Mouse (Mus musculus) embryonic fibroblast, embryonic 13.5 days (primary cell): ENCODE results near the gene Rex1bd. TPM values are rescaled to one million over a fixed set of nuclear protein-coding genes. Genes with fewer than 3 reads are reported as not detected.
A peak's percentile ranks its signal among the peaks of the same experiment; 100 is the strongest.

Experiments used
- H3K27ac ChIP-seq: 2 replicates; pipeline ENCODE4 v1.5.1; 2012; ENCODE audit warnings: low read length, control low read depth, inconsistent platforms; ENCODE audit not compliant: insufficient read depth
- H3K4me1 ChIP-seq: 2 replicates; pipeline ENCODE4 v1.6.1; 2011; ENCODE audit warnings: low read length; ENCODE audit not compliant: control insufficient read depth, insufficient read depth
- H3K4me3 ChIP-seq: 2 replicates; pipeline ENCODE4 v1.5.1; 2011; ENCODE audit warnings: mild to moderate bottlenecking, control low read depth, low read length; ENCODE audit not compliant: insufficient read depth
- CTCF ChIP-seq: IDR thresholded peaks from 2 replicates; pipeline ENCODE4 v1.5.1; 2011; ENCODE audit warnings: mild to moderate bottlenecking, control low read depth, low read length, moderate library complexity, borderline replicate concordance; ENCODE audit not compliant: insufficient read depth
- POLR2A ChIP-seq: IDR thresholded peaks from 2 replicates; pipeline ENCODE4 v1.6.1; 2011; ENCODE audit warnings: low read depth, mild to moderate bottlenecking, control low read depth, low read length, moderate library complexity
- polyA plus RNA-seq: library from polyadenylated mRNA; stranded (reverse); fragments of >200 nt; gene quantifications from 2 replicates; pipeline ENCODE4 v1.2.4, GENCODE M21; 2011; ENCODE audit warnings: low read depth; ENCODE audit not compliant: missing spikeins, insufficient read length

The Rex1bd gene
- polyA plus RNA-seq, 1 experiment, result 46.6 TPM

GRCm38 (mm10) chr8:70504851-70505250, 1.7 kb downstream of the Rex1bd start:
- peaks cover 8% of the 10 kb centered on the region; the same call in 1 of the 2 replicates for H3K4me1 ChIP-seq
- peak overlapping the region; percentile 45 for H3K27ac ChIP-seq
- H3K4me3 ChIP-seq, result no peak overlapping the region
- TF ChIP-seq CTCF, result peak; percentile 57; the same call in 1 of the 2 replicates
- TF ChIP-seq POLR2A, result no peak

GRCm38 (mm10) chr8:70504291-70504716, 2.2 kb downstream of the Rex1bd start:
- Histone ChIP-seq H3K27ac (peak overlapping the region; percentile 45), H3K4me3 (no peak overlapping the region), H3K4me1 (peaks cover 8% of the 10 kb centered on the region; the same call in 1 of the 2 replicates)
- TF ChIP-seq POLR2A, result no peak
- TF ChIP-seq CTCF, result no peak

- Histone ChIP-seq H3K4me1 (peaks cover 8% of the 10 kb centered on the region; the same call in 1 of the 2 replicates), H3K27ac (peak overlapping the region; percentile 41; the same call in 1 of the 2 replicates), H3K4me3 (no peak overlapping the region)
- TF ChIP-seq CTCF (peak; percentile 57), POLR2A (no peak)
These were observed 3.3 kb downstream of the Rex1bd start for GRCm38 (mm10) chr8:70503062-70503750.

GRCm38 (mm10) chr8:70502540-70502939, 4.0 kb downstream of the Rex1bd start:
- H3K27ac ChIP-seq, result no peak overlapping the region
- H3K4me1 ChIP-seq, result peaks cover 8% of the 10 kb centered on the region; the same call in 1 of the 2 replicates
- H3K4me3 ChIP-seq, result no peak overlapping the region
- TF ChIP-seq POLR2A, result no peak
- no peak for TF ChIP-seq CTCF

- no peak overlapping the region for H3K27ac ChIP-seq
- H3K4me3 ChIP-seq, result no peak overlapping the region
- H3K4me1 ChIP-seq, result peaks cover 8% of the 10 kb centered on the region; the same call in 1 of the 2 replicates
- TF ChIP-seq POLR2A, result no peak
- TF ChIP-seq CTCF, result no peak
These were observed 4.6 kb downstream of the Rex1bd start for GRCm38 (mm10) chr8:70501820-70502529.

GRCm38 (mm10) chr8:70500386-70501301, 5.9 kb downstream of the Rex1bd start:
- Histone ChIP-seq H3K4me1 (peaks cover 8% of the 10 kb centered on the region; the same call in 1 of the 2 replicates), H3K4me3 (no peak overlapping the region), H3K27ac (no peak overlapping the region)
- no peak for TF ChIP-seq POLR2A
- no peak for TF ChIP-seq CTCF

GRCm38 (mm10) chr8:70495771-70496062, 10.8 kb downstream of the Rex1bd start:
- Histone ChIP-seq H3K4me1 (no peaks in the 10 kb centered on the region), H3K27ac (0 out of 2 replicates have a peak overlapping the region, but pooled peaks have one; percentile 35), H3K4me3 (no peak overlapping the region)
- no peak for TF ChIP-seq CTCF
- 0 out of 2 replicates have a peak, but pooled peaks have one; percentile 26 for TF ChIP-seq POLR2A

GRCm38 (mm10) chr8:70495001-70495770, 11.4 kb downstream of the Rex1bd start:
- H3K4me1 ChIP-seq, result no peaks in the 10 kb centered on the region
- H3K27ac ChIP-seq, result peak overlapping the region; percentile 75
- TF ChIP-seq CTCF, result no peak
- 0 out of 2 replicates have a peak, but pooled peaks have one; percentile 6 for TF ChIP-seq POLR2A

GRCm38 (mm10) chr8:70494416-70494945, 12.1 kb downstream of the Rex1bd start:
- peak overlapping the region; percentile 75 for H3K27ac ChIP-seq
- TF ChIP-seq POLR2A (no peak), CTCF (no peak)
- peak overlapping the region; percentile 41 for H3K4me3 ChIP-seq
- H3K4me1 ChIP-seq, result no peaks in the 10 kb centered on the region

More at GRCm38 (mm10) chr8:70495001-70495770, 11.4 kb downstream of the Rex1bd start:
- H3K4me3 ChIP-seq, result peak overlapping the region; percentile 41
